Mouse (Mus musculus): ENCODE data around the gene Hoxb7.

Hoxb7 gene

GRCm38 (mm10) chr11:96284774-96285734 lies 1.4 kb upstream of the Hoxb7 start:
- no peak for DNase-seq (ENCODE audit: low read depth in 2 of 2, low spot score in 2 of 2)

DNA sequence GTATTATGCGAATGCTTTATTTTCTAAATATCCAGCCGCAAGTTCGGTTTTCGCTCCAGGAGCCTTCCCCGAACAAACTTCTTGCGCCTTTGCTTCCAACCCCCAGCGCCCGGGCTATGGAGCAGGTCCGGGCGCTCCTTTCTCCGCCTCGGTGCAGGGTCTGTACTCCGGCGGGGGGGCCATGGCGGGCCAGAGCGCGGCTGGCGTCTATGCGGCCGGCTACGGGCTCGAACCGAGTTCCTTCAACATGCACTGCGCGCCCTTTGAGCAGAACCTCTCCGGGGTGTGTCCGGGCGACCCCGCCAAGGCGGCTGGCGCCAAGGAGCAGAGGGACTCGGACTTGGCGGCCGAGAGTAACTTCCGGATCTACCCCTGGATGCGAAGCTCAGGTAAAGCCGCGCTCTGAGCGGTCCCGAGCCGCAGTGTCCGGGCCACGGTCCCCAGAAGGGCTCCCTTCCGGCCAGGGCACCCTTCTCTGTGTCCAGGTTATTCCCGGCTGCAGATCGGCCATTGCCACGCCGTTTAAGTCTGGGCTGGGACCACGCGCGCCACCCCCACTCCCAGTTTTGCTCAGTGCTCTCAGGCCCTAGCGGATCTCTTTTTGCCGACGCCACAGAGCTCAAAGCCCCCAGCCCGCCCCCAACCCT lies 439 bp downstream of the Hoxb7 start:
- no peak for DNase-seq (ENCODE audit: low read depth in 2 of 2, low spot score in 2 of 2)

DNA sequence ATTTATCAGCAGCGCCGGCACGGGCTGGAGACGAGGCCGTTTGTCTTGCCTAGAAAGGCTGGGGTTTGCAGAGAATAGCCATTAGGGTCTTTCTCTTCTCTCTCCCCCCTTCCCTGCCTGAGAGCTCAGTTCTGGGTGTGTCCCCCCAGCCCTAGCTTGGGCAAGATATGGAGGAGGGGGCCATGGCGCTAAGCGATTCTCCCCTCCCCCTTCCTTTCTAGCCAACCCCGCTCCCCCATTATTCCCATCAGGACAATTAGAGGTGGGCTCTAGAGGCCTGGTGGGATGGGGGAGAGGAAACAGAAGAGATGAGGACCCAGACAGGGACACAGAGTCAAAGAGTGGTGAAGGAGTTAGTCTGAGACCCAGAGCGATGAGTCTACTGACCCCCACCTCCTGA lies 988 bp downstream of the Hoxb7 start:
- no peak for DNase-seq (ENCODE audit: low read depth in 2 of 2, low spot score in 2 of 2)

GRCm38 (mm10) chr11:96288455-96289221 lies 2.2 kb downstream of the Hoxb7 start:
- DNase-seq (ENCODE audit: low read depth in 2 of 2, low spot score in 2 of 2) = no peak

GRCm38 (mm10) chr11:96289293-96289692 lies 2.9 kb downstream of the Hoxb7 start:
- no peak for DNase-seq (ENCODE audit: low read depth in 2 of 2, low spot score in 2 of 2)

GRCm38 (mm10) chr11:96289837-96290236 lies 3.4 kb downstream of the Hoxb7 start:
- DNase-seq (ENCODE audit: low read depth in 2 of 2, low spot score in 2 of 2) = no peak

DNA sequence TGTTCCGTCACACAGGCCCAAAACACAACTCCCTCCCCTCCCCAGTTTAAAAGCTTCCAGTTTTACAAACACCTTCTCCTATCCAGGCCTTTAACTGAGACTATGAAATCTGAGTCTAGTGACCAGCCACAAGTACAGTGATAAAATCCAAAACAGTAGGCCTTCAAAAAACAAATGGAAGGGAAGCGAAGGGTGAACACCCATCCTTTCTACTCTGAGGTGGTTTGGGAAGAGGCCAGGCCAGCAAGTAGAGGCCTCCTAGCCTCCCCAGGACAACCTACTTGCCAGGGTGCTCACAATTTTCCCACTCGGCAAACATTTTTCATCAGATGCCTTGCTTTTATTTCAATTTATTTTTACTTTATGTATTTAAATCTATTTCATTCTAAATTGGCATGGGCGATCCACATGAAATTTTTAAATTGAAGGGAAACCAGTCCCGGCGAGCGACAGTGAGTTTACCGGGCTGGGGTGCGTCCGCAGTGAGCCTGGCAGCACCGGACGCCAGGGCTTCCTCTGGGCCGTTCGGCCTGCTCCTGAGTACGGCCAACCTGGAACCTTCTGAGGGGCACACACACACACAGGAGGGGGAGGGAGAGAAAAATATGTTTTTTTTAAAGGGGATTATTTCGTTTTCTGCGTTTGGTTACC lies 4.4 kb downstream of the Hoxb7 start:
- no peak for DNase-seq (ENCODE audit: low read depth in 2 of 2, low spot score in 2 of 2)

DNA sequence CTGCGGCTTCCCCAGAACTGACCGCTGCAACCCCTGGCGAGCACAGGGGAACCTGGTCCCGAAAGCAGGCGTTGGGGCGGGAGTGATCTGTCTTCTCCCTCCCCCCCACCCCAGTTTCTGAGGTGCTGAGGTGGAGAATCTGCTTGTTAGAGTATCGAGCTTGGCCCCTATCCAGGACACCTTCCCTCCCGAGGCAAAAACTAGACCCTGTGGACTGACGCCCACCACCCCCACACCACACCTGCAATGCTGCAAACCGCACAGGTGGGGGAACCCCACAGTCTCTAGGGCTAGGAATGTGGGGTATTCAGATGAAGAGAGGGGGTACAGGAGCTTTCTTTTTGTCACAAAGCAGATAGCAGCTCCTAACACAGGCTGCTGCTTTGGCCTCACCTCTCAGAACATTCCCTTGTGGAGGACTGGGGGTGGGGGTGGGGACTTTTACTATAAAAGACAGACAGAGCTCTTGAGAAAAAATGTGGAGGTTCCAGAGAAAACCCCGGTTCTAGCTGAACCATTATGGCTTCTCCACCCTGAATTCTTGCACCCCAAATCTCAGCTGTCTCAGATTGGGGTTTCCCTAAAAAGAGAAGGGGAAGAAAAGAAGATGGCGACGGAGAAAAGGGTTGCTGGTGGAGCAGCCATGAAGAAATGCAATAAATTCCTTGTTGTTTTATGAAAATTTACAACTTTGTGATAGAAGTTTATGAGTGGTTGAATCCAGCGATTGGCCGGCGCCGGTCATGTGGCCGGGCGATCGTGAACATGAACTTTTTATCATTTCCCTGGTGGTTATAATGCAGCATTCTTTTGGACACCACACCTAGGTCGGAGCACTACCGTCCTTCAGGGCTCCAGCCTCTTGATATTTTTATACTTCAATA lies 5.5 kb downstream of the Hoxb7 start, which contains the start of gene Hoxb6:
Gene Hoxb6 (plus strand): TSS at position 796 of the 884 bp plus-strand sequence.
- no peak for DNase-seq (ENCODE audit: low read depth in 2 of 2, low spot score in 2 of 2)

DNA sequence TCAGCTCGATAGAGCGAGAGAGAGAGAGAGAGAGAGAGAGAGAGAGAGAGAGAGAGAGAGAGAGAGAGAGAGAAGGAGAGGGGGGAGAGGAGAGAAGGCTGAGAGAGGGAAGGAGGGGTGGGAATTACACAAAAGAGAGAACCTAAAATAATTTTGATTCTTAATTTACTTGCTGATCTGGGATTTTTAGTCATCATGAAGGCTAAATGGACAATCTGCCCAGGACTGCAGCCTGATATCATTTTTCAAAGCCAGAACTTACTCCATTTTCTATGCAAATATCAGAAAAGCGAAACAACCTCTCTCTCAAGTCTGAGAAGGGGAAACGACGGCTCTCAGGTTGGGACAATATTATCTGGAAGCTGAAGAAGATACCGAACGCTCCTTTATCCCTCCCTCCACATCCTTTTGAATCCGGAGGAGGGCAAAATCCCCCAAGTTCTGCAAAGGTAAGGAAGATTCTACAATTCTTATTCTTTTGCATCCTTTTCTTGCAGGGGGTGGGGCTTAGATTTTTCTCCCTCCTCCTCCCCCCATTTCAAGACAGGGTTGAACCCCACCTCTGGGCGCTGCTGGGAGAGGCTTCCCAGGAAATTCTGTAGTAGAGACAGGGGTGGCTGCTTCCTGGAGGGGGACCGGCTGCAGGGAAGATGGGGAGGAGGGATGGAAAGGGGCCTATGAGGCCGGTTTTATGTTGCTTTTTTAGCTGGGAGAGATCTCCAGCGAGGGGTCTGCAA lies 6.3 kb downstream of the Hoxb7 start:
- no peak for DNase-seq (ENCODE audit: low read depth in 2 of 2, low spot score in 2 of 2)

DNA sequence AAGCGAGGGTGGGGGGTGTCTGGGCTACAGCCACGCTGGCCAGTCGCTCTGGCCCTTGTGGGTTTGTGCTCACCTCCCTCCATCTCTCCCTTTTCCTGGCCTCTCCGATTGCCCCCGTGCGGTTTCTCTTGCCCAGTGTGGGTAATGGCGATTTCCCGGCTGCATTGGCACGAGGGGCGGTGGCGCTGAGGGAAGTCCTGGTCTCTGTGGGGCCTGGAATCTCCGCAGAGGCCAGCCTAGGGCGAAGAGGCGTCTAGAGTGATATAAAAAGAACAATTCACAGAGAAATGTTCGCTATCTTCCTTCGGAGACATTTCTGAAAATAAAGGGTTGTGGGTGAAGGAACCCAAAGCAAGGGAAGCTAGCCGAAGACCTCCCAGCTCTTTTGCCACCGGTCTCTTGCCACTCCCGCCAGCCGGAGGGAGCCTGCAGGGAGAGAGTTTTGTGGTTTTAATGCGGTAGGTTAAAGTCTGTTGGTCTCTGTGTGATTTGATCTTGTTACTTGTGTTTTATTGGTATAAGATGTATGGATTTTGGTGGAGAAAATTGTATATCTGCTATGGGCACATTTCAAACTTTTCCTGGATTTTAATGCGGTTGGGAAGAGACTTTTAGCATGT lies 7.0 kb downstream of the Hoxb7 start:
- no peak for DNase-seq (ENCODE audit: low read depth in 2 of 2, low spot score in 2 of 2)

DNA sequence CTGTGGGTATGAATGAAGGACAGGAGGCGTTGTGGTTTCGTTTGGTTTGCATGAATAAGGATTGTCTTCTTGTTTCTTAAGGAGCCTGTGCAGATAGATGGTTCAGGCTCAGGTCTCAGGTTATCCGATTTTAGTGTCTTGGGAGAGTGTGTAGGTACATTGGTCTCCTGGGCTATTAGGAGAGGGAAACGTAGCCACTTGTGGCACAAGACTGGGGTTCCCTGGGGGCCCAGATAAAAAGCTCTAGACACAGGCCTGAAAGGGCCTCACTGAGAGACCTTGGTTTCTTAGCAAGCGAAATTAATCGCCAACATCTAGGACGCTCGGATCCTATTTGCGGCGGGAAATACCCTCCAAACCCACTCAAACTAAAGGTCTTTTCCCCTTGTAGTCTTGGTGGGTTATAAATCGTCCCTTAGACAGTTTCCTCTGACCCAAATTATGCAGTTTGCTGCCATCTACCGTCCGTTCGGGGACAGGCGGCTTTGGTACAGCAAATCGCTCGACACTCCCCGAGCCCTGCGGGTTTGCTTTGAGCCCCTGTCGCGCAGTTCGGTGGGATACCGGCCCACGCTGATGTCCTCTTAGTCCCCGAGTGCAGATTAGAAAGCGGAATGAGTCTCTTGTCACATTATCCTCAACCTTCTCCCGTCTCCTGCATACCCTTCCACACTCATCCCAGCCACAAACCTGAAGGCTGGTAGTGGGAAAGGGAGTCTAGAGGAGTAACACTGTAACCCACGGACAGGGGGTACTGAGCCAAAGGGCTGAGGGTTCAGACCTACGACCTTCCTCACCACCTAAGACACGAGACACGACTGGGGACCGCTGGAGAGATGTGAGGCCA lies 8.0 kb downstream of the Hoxb7 start:
- peak; percentile 68 to 86 for DNase-seq (ENCODE audit: low read depth in 2 of 2, low spot score in 2 of 2)

DNA sequence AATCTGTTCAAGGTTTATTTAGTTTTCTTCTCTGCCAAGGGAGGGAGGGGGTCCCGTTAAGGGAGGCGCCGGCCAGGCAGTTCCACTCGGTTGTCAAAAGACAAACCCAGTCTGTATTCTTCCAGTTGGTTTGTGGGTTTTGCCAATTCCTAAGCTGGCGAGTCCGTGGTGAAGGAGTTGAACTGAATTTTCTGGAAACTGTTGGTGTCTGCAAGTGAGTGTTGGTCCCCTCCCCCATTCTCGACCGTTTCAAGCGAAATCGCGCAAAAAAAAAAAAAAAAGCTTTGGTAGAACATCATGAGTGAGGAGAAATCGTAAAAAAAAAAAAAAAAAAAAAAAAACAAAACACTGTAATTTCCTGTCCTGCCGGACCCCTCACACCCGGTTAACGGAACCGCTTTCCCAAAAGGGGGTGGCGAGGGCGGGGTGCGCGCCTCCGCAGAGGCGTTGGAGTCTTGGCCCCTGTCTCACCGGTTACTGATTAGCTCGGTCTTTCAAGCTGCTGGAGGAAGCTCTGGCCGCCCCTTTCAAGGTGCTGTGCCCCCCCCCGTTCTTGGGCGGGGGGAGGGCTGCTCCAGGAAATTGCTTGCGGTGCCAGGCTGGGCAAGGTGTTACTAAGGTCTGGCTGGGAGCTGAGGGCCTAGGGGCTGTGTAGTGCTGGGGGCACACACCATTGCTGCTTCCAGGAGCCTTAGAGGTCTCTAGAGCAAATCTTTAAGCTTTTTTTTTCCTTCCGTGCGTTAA lies 8.8 kb downstream of the Hoxb7 start:
- no peak for DNase-seq (ENCODE audit: low read depth in 2 of 2, low spot score in 2 of 2)

DNA sequence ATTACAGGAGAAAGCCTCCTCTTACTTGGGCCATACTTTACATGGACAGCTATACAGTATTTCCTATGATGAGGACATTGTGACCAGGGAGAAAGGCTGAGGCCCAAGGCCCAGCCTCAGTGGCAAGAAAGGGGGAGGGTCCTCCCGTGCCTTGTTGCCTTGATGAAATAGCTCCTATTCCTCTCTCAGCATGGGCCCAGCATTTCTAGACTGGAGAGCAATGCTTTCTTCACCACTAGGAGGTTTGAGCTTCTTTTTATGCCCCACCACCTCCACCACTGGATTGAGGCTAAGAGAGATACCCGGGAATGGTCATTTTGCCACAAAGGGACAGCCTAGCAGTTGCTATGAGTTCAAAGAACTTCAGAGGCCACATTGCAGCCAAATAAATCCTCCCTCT lies 10.6 kb downstream of the Hoxb7 start:
- no peak for DNase-seq (ENCODE audit: low read depth in 2 of 2, low spot score in 2 of 2)

- DNase-seq (ENCODE audit: low read depth in 2 of 2, low spot score in 2 of 2) = no peak
Observed at GRCm38 (mm10) chr11:96297428-96297827, 11.0 kb downstream of the Hoxb7 start.

GRCm38 (mm10) chr11:96297968-96298635 lies 11.7 kb downstream of the Hoxb7 start:
- no peak for DNase-seq (ENCODE audit: low read depth in 2 of 2, low spot score in 2 of 2)

GRCm38 (mm10) chr11:96298895-96299667 lies 12.7 kb downstream of the Hoxb7 start:
- no peak for DNase-seq (ENCODE audit: low read depth in 2 of 2, low spot score in 2 of 2)

All from CD8-positive naive resting alpha-beta T cell, adult 2 months (primary cell).